Mouse (Mus musculus): ENCODE results near the gene Casp2. TPM values are rescaled to one million over a fixed set of nuclear protein-coding genes. Genes with fewer than 3 reads are reported as not detected.

Gene Casp2
- 6.6 and 6.8 TPM in 2 replicates for polyA plus RNA-seq (2012; ENCODE audit: low replicate concordance)

GRCm38 (mm10) chr6:42264626-42265312 is at the start of gene Casp2:
Casp2 (plus strand) TSS chr6:42264985.

GRCm38 (mm10) chr6:42215028-42215427 is 49.8 kb upstream of the Casp2 start, which contains the start of gene Tas2r144:
Tas2r144 (plus strand) TSS chr6:42215328.

GRCm38 (mm10) chr6:42245711-42246353 is 19.0 kb upstream of the Casp2 start, which contains the start of gene Gstk1:
Gstk1 (plus strand) TSS chr6:42245935.

DNA sequence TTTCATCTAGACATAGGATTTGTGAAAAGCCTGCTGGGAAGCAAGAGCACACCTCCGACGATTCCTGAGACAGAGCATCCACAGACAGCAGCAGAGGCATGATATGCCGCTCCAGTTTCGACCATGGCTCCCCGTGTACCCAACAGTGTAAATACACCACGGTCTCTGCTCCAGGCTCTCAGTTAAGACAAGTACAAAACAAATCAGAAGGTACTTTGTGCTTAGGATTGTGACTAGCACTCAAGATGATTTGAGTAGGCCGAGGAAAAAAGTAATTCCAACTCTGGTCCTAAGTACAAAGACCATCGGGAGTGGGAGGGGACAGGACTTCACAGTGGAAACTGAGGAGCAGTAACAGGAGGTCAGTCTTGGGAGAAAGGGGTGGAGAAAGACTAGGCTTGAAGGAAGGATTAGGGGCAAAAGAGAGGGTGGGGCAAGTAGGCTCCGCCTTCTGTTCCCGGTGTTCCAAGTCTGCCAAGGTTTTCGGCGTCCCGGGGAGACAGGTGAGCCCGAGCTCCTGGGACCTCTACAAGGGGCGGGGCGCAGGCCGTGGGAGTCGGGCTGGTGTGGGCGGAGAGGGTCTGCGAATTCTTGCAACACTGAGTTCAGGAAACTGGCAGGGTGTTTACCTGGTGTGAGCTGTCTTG is 3.1 kb upstream of the Casp2 start, which contains the start of gene Tmem139:
Gene Tmem139 (plus strand): TSS at position 447 of the 647 bp plus-strand sequence.

GRCm38 (mm10) chr6:42286448-42286847 is 21.7 kb downstream of the Casp2 start, which contains the start of gene Clcn1:
Clcn1 (plus strand) TSS chr6:42286685.

DNA sequence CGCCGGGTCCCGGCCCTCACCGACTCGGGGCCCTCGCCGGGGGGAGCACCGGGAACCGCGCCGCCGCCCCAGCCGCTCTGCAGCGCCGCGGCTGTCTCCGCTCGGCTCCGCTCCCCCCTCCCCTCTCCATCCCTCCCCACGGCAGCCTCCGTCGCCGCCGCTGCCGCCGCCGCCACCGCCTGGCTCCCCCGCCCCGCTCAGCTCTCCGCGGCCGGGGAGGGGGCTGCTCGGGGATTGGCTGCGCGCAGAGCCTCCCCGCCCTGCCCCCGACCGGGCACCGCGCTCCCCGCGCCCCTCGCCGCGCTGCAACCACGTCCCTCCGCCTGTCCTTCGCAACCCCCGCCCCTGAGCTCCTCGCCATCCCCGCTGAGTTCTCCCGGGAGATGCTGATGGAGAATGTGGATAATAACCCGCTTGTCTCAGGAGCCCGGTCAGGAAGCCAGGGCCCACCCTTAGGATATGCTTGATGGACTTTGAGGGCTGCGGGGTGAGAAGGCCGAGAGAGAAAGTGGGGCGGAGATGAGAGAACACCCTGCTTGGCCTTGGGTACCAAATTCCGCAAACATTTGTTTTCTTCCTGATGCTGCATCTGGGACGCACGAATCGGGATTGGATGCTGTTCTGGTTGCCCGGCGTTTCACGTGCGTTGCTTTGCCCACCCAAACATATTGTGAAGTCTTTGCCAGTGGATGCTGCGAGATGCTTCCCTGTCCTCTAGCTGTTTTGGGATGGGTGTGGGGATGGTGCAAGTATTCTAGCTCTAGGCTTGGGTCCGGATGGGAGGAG is 59.9 kb downstream of the Casp2 start, which contains the start of gene Fam131b:
Gene Fam131b (minus strand): TSS at position 162 of the 786 bp plus-strand sequence.

Other genes starting within 250 kb of the Casp2 start
- not detected in 2 replicates for gene Sva, start 226.6 kb upstream of the Casp2 start, polyA plus RNA-seq (2012; ENCODE audit: low replicate concordance)
- not detected in 2 replicates for gene Tas2r139, start 124.0 kb upstream of the Casp2 start, polyA plus RNA-seq (2012; ENCODE audit: low replicate concordance)
- gene Tas2r144, start 49.7 kb upstream of the Casp2 start, polyA plus RNA-seq (2012; ENCODE audit: low replicate concordance): not detected in 2 replicates
- gene Gstk1, start 19.1 kb upstream of the Casp2 start, polyA plus RNA-seq (2012; ENCODE audit: low replicate concordance): 1.2 and 1.4 TPM in 2 replicates
- gene Tmem139, start 3.0 kb upstream of the Casp2 start, polyA plus RNA-seq (2012; ENCODE audit: low replicate concordance): not detected in 2 replicates
- 0.17 TPM in 1 of 2 replicates, not detected in the other for gene Clcn1, start 21.7 kb downstream of the Casp2 start, polyA plus RNA-seq (2012; ENCODE audit: low replicate concordance)
- gene Fam131b, start 59.7 kb downstream of the Casp2 start, polyA plus RNA-seq (2012; ENCODE audit: low replicate concordance): 0.03 and 0.10 TPM in 2 replicates
- gene Zyx, start 84.6 kb downstream of the Casp2 start, polyA plus RNA-seq (2012; ENCODE audit: low replicate concordance): 993 and 3,641 TPM in 2 replicates
- 0.04 TPM in 1 of 2 replicates, not detected in the other for gene Epha1, start 108.3 kb downstream of the Casp2 start, polyA plus RNA-seq (2012; ENCODE audit: low replicate concordance)
- gene Tas2r143, start 135.3 kb downstream of the Casp2 start, polyA plus RNA-seq (2012; ENCODE audit: low replicate concordance): not detected in 2 replicates
- not detected in 2 replicates for gene Tas2r135, start 140.4 kb downstream of the Casp2 start, polyA plus RNA-seq (2012; ENCODE audit: low replicate concordance)
- gene Tas2r126, start 169.6 kb downstream of the Casp2 start, polyA plus RNA-seq (2012; ENCODE audit: low replicate concordance): not detected in 2 replicates
- not detected in 2 replicates for gene Olfr458, start 200.2 kb downstream of the Casp2 start, polyA plus RNA-seq (2012; ENCODE audit: low replicate concordance)
- not detected in 2 replicates for gene Olfr457, start 211.3 kb downstream of the Casp2 start, polyA plus RNA-seq (2012; ENCODE audit: low replicate concordance)
- not detected in 2 replicates for gene Olfr456, start 222.2 kb downstream of the Casp2 start, polyA plus RNA-seq (2012; ENCODE audit: low replicate concordance)